Mouse (Mus musculus) natural killer cell, adult 2 months (primary cell): Measurements from ENCODE around the gene Gpx5.

Experiments used
- DNase-seq, 2 experiments: peaks; one replicate each; pipeline ENCODE4 v3.0.0; 2022; ENCODE audit warnings: low spot score in 2 of 2

Gpx5 gene

GRCm38 (mm10) chr13:21292631-21293030 lies at the start of gene Gpx5:
Gpx5 (minus strand) TSS chr13:21292731.
- no peak for DNase-seq

- no peak for DNase-seq
These were observed 34.9 kb upstream of the Gpx5 start for GRCm38 (mm10) chr13:21327424-21327823.

GRCm38 (mm10) chr13:21326657-21327211 lies 34.2 kb upstream of the Gpx5 start:
- DNase-seq = peak in 1 of 2 experiments; percentile 15

GRCm38 (mm10) chr13:21326191-21326590 lies 33.7 kb upstream of the Gpx5 start:
- no peak for DNase-seq

GRCm38 (mm10) chr13:21323405-21323804 lies 30.9 kb upstream of the Gpx5 start:
- DNase-seq = no peak

GRCm38 (mm10) chr13:21322509-21323375 lies 30.2 kb upstream of the Gpx5 start:
- no peak for DNase-seq

- no peak for DNase-seq
These were observed 29.5 kb upstream of the Gpx5 start for GRCm38 (mm10) chr13:21321890-21322494.

GRCm38 (mm10) chr13:21320262-21320661 lies 27.7 kb upstream of the Gpx5 start:
- DNase-seq = no peak

GRCm38 (mm10) chr13:21313903-21314302 lies 21.4 kb upstream of the Gpx5 start:
- no peak for DNase-seq

GRCm38 (mm10) chr13:21312854-21313253 lies 20.3 kb upstream of the Gpx5 start:
- no peak for DNase-seq

GRCm38 (mm10) chr13:21311926-21312325 lies 19.4 kb upstream of the Gpx5 start, which contains the start of gene Gpx6:
Gpx6 (plus strand) TSS chr13:21312125.
- DNase-seq = no peak

GRCm38 (mm10) chr13:21309788-21310187 lies 17.3 kb upstream of the Gpx5 start:
- no peak for DNase-seq

GRCm38 (mm10) chr13:21304483-21305066 lies 12.0 kb upstream of the Gpx5 start:
- no peak for DNase-seq

GRCm38 (mm10) chr13:21298557-21298956 lies 6.0 kb upstream of the Gpx5 start:
- no peak for DNase-seq

- peak; percentile 74 to 79 for DNase-seq
These were observed 13.0 kb downstream of the Gpx5 start for GRCm38 (mm10) chr13:21279559-21279958.

- DNase-seq = peak in 1 of 2 experiments; percentile 13
These were observed 13.5 kb downstream of the Gpx5 start for GRCm38 (mm10) chr13:21279076-21279475.

GRCm38 (mm10) chr13:21276551-21276950 lies 16.0 kb downstream of the Gpx5 start:
- DNase-seq = no peak

GRCm38 (mm10) chr13:21275815-21276550 lies 16.5 kb downstream of the Gpx5 start:
- peak; percentile 8 to 15 for DNase-seq

GRCm38 (mm10) chr13:21275021-21275814 lies 17.3 kb downstream of the Gpx5 start:
- DNase-seq = no peak

- DNase-seq = no peak
These were observed 24.3 kb downstream of the Gpx5 start for GRCm38 (mm10) chr13:21268262-21268661.

GRCm38 (mm10) chr13:21267541-21267940 lies 25.0 kb downstream of the Gpx5 start:
- no peak for DNase-seq
